Mouse (Mus musculus): Measurements from ENCODE around the gene Ccdc33. TPM values are rescaled to one million over a fixed set of nuclear protein-coding genes. Genes with fewer than 3 reads are reported as not detected.
A peak's percentile ranks its signal among the peaks of the same experiment; 100 is the strongest.

The Ccdc33 gene
- polyA plus RNA-seq, 1 experiment: 0.06 TPM

- no peak for DNase-seq (ENCODE audit: low spot score)
Measured at GRCm38 (mm10) chr9:58049186-58049585, 69.4 kb downstream of the Ccdc33 start.

- DNase-seq (ENCODE audit: low spot score): no peak
Measured at GRCm38 (mm10) chr9:58048621-58049020, 70.0 kb downstream of the Ccdc33 start.

- no peak for DNase-seq (ENCODE audit: low spot score)
Measured at GRCm38 (mm10) chr9:58047061-58047460, 71.6 kb downstream of the Ccdc33 start.

GRCm38 (mm10) chr9:58045646-58046045 is 73.0 kb downstream of the Ccdc33 start:
- DNase-seq (ENCODE audit: low spot score): no peak

- no peak for DNase-seq (ENCODE audit: low spot score)
Measured at GRCm38 (mm10) chr9:58044828-58045227, 73.8 kb downstream of the Ccdc33 start.

- no peak for DNase-seq (ENCODE audit: low spot score)
Measured at GRCm38 (mm10) chr9:58043496-58044017, 75.1 kb downstream of the Ccdc33 start.

GRCm38 (mm10) chr9:58042391-58042790 is 76.2 kb downstream of the Ccdc33 start:
- DNase-seq (ENCODE audit: low spot score): no peak

- DNase-seq (ENCODE audit: low spot score): no peak
Measured at GRCm38 (mm10) chr9:58040977-58041376, 77.6 kb downstream of the Ccdc33 start.

GRCm38 (mm10) chr9:58038500-58039168 is 80.0 kb downstream of the Ccdc33 start:
- peak; percentile 47 for DNase-seq (ENCODE audit: low spot score)

GRCm38 (mm10) chr9:58036961-58037360 is 81.7 kb downstream of the Ccdc33 start:
- DNase-seq (ENCODE audit: low spot score): no peak

- DNase-seq (ENCODE audit: low spot score): no peak
Measured at GRCm38 (mm10) chr9:58035951-58036698, 82.5 kb downstream of the Ccdc33 start.

- no peak for DNase-seq (ENCODE audit: low spot score)
Measured at GRCm38 (mm10) chr9:58035519-58035918, 83.1 kb downstream of the Ccdc33 start.

- no peak for DNase-seq (ENCODE audit: low spot score)
Measured at GRCm38 (mm10) chr9:58031895-58032294, 86.7 kb downstream of the Ccdc33 start.

GRCm38 (mm10) chr9:58029635-58030034 is 89.0 kb downstream of the Ccdc33 start:
- DNase-seq (ENCODE audit: low spot score): no peak

- no peak for DNase-seq (ENCODE audit: low spot score)
Measured at GRCm38 (mm10) chr9:58028841-58029240, 89.8 kb downstream of the Ccdc33 start.

- no peak for DNase-seq (ENCODE audit: low spot score)
Measured at GRCm38 (mm10) chr9:58027426-58028180, 91.0 kb downstream of the Ccdc33 start.

- no peak for DNase-seq (ENCODE audit: low spot score)
Measured at GRCm38 (mm10) chr9:58025995-58026394, 92.6 kb downstream of the Ccdc33 start.

- no peak for DNase-seq (ENCODE audit: low spot score)
Measured at GRCm38 (mm10) chr9:58018385-58018784, 100.2 kb downstream of the Ccdc33 start.

GRCm38 (mm10) chr9:58016962-58017361 is 101.7 kb downstream of the Ccdc33 start:
- DNase-seq (ENCODE audit: low spot score): no peak

GRCm38 (mm10) chr9:58015856-58016255 is 102.8 kb downstream of the Ccdc33 start:
- DNase-seq (ENCODE audit: low spot score): no peak

GRCm38 (mm10) chr9:58014393-58015160 is 104.0 kb downstream of the Ccdc33 start:
- DNase-seq (ENCODE audit: low spot score): no peak

- DNase-seq (ENCODE audit: low spot score): no peak
Measured at GRCm38 (mm10) chr9:58012935-58013334, 105.7 kb downstream of the Ccdc33 start.

Data from urinary bladder, adult 2 months (tissue).